Mouse (Mus musculus) intestine, postnatal 0 days (tissue): Measurements from ENCODE around the gene Slc7a4. TPM values are rescaled to one million over a fixed set of nuclear protein-coding genes. Genes with fewer than 3 reads are reported as not detected.

Experiments
- ATAC-seq: fragments of 200-750 bp; cut with Nextera tagmentation; 2 replicates; pipeline ENCODE4 v1.8.0; 2017; ENCODE audit warnings: mild to moderate bottlenecking, moderate TSS enrichment, moderate library complexity
- H3K27ac ChIP-seq: fragments of 300-500 bp; sonication (generic); 2 replicates; pipeline ENCODE4 v1.5.1; 2014; ENCODE audit warnings: mild to moderate bottlenecking, low read depth, low read length, moderate library complexity
- H3K27me3 ChIP-seq: fragments of 300-500 bp; sonication (generic); replicated peaks from 2 replicates; pipeline ENCODE4 v1.6.1; 2014; ENCODE audit warnings: low read length, mixed read lengths; ENCODE audit not compliant: control insufficient read depth, insufficient read depth
- H3K36me3 ChIP-seq: fragments of 300-500 bp; sonication (generic); 2 replicates; pipeline ENCODE4 v1.6.1; 2014; ENCODE audit warnings: mild to moderate bottlenecking, moderate library complexity; ENCODE audit not compliant: control insufficient read depth, insufficient read depth
- H3K4me1 ChIP-seq: fragments of 300-500 bp; sonication (generic); replicated peaks from 2 replicates; pipeline ENCODE4 v1.6.1; 2014; ENCODE audit warnings: antibody characterized with exemption, low read length, mixed read lengths; ENCODE audit not compliant: control insufficient read depth, insufficient read depth
- H3K4me2 ChIP-seq: fragments of 300-500 bp; sonication (generic); replicated peaks from 2 replicates; pipeline ENCODE4 v1.6.1; 2014; ENCODE audit warnings: low read depth, mild to moderate bottlenecking, moderate library complexity
- H3K4me3 ChIP-seq: fragments of 300-500 bp; sonication (generic); 2 replicates; pipeline ENCODE4 v1.5.1; 2014; ENCODE audit warnings: low read depth, low read length
- H3K9ac ChIP-seq: fragments of 300-500 bp; sonication (generic); 2 replicates; pipeline ENCODE4 v1.6.1; 2014; ENCODE audit warnings: mild to moderate bottlenecking, low read depth, low read length
- H3K9me3 ChIP-seq: fragments of 300-500 bp; sonication (generic); 2 replicates; pipeline ENCODE4 v1.6.1; 2016; ENCODE audit warnings: mixed run types; ENCODE audit not compliant: control insufficient read depth
- CTCF ChIP-seq: sonication (generic); IDR thresholded peaks from 2 replicates; pipeline ENCODE4 v1.5.1; 2016; ENCODE audit warnings: low read depth, mild to moderate bottlenecking, control low read depth, antibody characterized with exemption, moderate library complexity
- WGBS: fragments of 180-500 bp; shearing (Covaris S2); extraction: QIAGEN DNeasy Blood & Tissue Kit; methylation state at CpG from one replicate; pipeline ENCODE4 v1.1.7; 2014; 5-methylcytosine and 5-hydroxymethylcytosine counted together
- polyA plus RNA-seq: library from polyadenylated mRNA; unstranded; fragments of >200 nt; fragmentation: Nextera tagmentation; extraction: Ambion mirVana; gene quantifications from 2 replicates; pipeline ENCODE4 v1.2.1, GENCODE M21; 2015

Slc7a4 gene
- polyA plus RNA-seq, 1 experiment from 2014 or later = 28.3 TPM

DNA sequence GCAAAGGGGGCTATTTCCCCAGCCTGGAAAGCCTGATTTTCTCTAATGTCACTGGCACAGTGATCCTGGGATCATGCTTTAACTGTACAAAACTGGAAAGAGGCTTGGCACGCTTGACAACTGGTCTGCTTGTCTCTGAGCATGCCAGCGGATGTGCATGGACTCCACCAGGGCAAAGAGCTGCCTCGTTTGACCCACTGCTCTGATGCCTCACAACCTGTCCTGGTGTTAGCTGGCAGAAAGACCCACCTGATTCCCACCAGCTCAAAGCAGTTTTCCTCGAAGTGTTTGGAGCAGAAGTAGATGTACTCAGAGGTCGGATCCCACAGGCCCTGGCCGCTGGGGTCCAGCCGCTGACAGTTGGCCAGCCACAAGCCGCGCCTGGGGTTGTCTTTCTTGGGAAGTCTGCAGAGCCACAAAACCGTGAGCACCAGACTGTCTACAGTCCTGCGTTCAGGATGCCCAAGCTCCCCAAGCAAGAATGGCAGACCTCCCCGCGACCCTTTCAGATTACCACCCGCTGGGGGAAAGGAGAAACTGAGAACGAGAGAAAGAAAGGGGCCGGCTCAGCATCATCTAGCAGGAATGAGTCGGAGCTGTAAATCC lies 52.9 kb downstream of the Slc7a4 start:
- Histone ChIP-seq H3K27me3 (no peaks in the 10 kb centered on the region), H3K36me3 (peaks cover 34% of the 10 kb centered on the region), H3K27ac (peak overlapping the region; percentile 99), H3K4me1 (peaks cover 5% of the 10 kb centered on the region), H3K4me2 (peak overlapping the region; percentile 80), H3K9ac (peak overlapping the region; percentile 80), H3K9me3 (no peaks in the 10 kb centered on the region), H3K4me3 (peak overlapping the region; percentile 63)
- no peak for TF ChIP-seq CTCF
- WGBS = 8% methylated on average over 17 of the region's 17 CpGs
- no peak for ATAC-seq

DNA sequence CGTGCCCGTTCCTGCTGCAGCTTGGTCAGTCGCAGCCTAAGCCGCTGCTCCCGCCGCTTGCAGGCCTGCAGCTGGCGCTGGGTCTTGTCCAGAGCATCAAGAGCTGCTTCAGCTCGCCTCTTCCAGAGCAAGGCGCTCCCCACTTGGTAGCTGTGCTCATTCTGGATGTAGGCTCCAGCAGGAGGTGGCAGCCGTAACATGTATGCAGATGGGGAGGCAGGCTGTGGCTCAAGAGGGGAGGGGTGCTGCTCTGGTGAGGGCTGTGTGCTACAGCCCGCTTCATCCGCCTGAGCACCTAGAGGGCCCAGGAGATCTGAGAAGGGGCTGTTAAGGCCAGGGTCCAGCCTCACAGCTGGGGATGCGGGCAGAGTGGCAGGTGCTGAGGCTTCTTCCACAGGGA lies 54.7 kb downstream of the Slc7a4 start:
- H3K27ac ChIP-seq = no peak overlapping the region
- H3K4me2 ChIP-seq = no peak overlapping the region
- no peak overlapping the region for H3K9ac ChIP-seq
- H3K9me3 ChIP-seq = no peaks in the 10 kb centered on the region
- H3K27me3 ChIP-seq = no peaks in the 10 kb centered on the region
- no peak for ATAC-seq
- H3K36me3 ChIP-seq = peaks cover 48% of the 10 kb centered on the region
- H3K4me3 ChIP-seq = no peak overlapping the region
- peaks cover 5% of the 10 kb centered on the region for H3K4me1 ChIP-seq
- TF ChIP-seq CTCF = no peak
- WGBS = 87% methylated on average over 13 of the region's 13 CpGs

DNA sequence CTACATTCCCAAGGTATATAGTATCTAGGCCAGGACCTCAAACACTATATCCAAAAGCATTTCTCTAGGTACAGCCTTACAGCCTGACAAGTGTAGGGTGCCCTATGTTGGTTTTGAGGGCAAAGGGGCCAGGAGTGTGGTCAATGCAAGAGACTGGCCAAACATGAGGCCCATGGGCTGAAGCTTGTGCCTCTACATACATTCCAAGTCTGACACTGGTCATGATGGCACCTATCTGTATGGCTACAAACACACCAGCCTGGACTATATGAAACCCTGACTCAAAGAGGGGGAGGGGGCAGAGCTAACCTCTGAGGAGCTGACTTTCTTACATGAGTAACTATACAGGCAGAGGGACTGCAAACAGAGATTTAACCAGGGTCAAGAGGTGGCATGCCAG lies 55.4 kb downstream of the Slc7a4 start:
- H3K9ac ChIP-seq = no peak overlapping the region
- ATAC-seq = no peak
- H3K4me3 ChIP-seq = no peak overlapping the region
- no peak overlapping the region; the same call in 1 of the 2 replicates for H3K27ac ChIP-seq
- H3K36me3 ChIP-seq = peaks cover 54% of the 10 kb centered on the region
- no peak for TF ChIP-seq CTCF
- no peaks in the 10 kb centered on the region for H3K9me3 ChIP-seq
- no peaks in the 10 kb centered on the region for H3K27me3 ChIP-seq
- H3K4me1 ChIP-seq = peaks cover 5% of the 10 kb centered on the region
- no peak overlapping the region for H3K4me2 ChIP-seq

DNA sequence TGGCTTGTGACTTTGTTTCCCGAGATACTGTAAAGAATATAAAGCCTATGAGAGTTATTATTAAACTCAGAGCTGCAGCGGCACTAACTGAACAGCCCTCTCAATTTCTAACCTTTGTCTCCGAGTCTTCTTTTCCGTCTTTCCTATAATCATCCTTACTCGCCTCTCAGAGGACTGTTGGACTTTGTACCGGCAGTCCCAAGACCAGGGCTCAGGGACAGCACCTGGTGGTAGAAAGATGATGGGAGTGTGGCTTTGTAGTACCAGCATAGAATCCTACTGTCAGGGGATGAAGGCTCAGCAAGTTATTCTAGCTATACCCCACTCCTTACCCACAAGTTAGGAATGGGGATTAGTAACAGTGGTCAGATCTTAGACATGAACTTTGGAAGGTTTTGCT lies 56.8 kb downstream of the Slc7a4 start:
- 49% methylated on average over 6 of the region's 6 CpGs for WGBS
- peaks cover 68% of the 10 kb centered on the region for H3K36me3 ChIP-seq
- H3K4me2 ChIP-seq = no peak overlapping the region
- H3K9me3 ChIP-seq = no peaks in the 10 kb centered on the region
- TF ChIP-seq CTCF = peak; percentile 63
- H3K9ac ChIP-seq = no peak overlapping the region
- H3K27me3 ChIP-seq = no peaks in the 10 kb centered on the region
- ATAC-seq = peak; percentile 28; the same call in 1 of the 2 replicates
- H3K4me1 ChIP-seq = no peaks in the 10 kb centered on the region
- peak overlapping the region; percentile 70; the same call in 1 of the 2 replicates for H3K27ac ChIP-seq
- no peak overlapping the region for H3K4me3 ChIP-seq

DNA sequence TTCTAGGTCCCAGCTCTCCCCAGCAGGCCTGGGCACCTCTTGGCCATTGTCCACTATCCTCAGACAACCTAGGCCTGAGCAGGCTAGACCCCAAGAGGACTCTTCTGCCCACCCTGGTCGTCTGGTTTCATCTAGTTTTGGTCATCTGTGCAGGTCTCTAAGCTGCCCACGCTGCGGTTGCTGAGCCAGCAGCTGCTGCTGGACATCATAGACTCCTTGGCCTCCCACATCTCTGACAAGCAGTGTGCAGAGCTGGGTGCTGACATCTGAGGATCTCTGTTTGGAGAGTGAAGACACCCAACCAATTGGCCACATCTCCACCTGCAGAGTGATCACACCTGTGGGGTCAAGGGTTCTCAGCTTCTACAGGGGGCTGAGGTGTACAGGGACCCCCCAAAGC lies 57.5 kb downstream of the Slc7a4 start:
- peak overlapping the region; percentile 70 for H3K27ac ChIP-seq
- H3K27me3 ChIP-seq = no peaks in the 10 kb centered on the region
- no peak for ATAC-seq
- WGBS = 78% methylated on average over 3 of the region's 3 CpGs
- H3K9ac ChIP-seq = no peak overlapping the region
- H3K4me1 ChIP-seq = no peaks in the 10 kb centered on the region
- no peaks in the 10 kb centered on the region for H3K9me3 ChIP-seq
- no peak for TF ChIP-seq CTCF
- peaks cover 75% of the 10 kb centered on the region for H3K36me3 ChIP-seq
- H3K4me2 ChIP-seq = no peak overlapping the region
- no peak overlapping the region for H3K4me3 ChIP-seq

DNA sequence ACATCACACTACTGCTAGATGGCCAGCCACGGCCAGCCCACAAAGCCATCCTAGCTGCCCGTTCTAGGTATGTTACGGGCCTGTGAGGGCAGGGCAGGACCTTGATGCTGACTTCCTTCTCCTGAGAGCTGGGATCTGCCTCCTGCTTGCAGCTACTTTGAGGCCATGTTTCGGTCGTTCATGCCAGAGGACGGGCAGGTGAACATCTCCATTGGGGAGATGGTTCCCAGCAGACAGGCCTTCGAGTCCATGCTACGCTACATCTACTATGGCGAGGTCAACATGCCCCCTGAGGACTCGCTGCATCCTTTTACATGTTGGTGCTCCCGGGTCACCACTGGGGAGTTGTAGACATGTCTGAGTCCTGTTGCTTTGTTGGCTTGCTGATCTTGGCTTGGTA lies 58.9 kb downstream of the Slc7a4 start:
- TF ChIP-seq CTCF = no peak
- H3K27me3 ChIP-seq = no peaks in the 10 kb centered on the region
- H3K4me1 ChIP-seq = no peaks in the 10 kb centered on the region
- peaks cover 89% of the 10 kb centered on the region for H3K36me3 ChIP-seq
- no peak overlapping the region for H3K4me3 ChIP-seq
- 94% methylated on average over 11 of the region's 11 CpGs for WGBS
- H3K27ac ChIP-seq = no peak overlapping the region
- H3K4me2 ChIP-seq = no peak overlapping the region
- H3K9me3 ChIP-seq = no peaks in the 10 kb centered on the region
- no peak overlapping the region for H3K9ac ChIP-seq
- ATAC-seq = no peak

Other genes with a start within 250 kb of the Slc7a4 start
- 15.5 and 16.8 TPM in 2 replicates for gene Snap29, start 177.2 kb downstream of the Slc7a4 start, polyA plus RNA-seq
- 20.5 and 23.3 TPM in 2 replicates for gene Pi4ka, start 176.9 kb downstream of the Slc7a4 start, polyA plus RNA-seq
- 29.9 and 36.9 TPM in 2 replicates for gene Crkl, start 131.2 kb downstream of the Slc7a4 start, polyA plus RNA-seq
- 7.2 and 8.6 TPM in 2 replicates for gene Aifm3, start 93.6 kb downstream of the Slc7a4 start, polyA plus RNA-seq
- gene Lztr1, start 74.5 kb downstream of the Slc7a4 start, polyA plus RNA-seq = 129 and 137 TPM in 2 replicates
- 65.1 and 67.4 TPM in 2 replicates for gene Thap7, start 52.1 kb downstream of the Slc7a4 start, polyA plus RNA-seq
- 0.44 and 0.80 TPM in 2 replicates for gene Lrrc74b, start 22.0 kb downstream of the Slc7a4 start, polyA plus RNA-seq
- 0.73 and 1.1 TPM in 2 replicates for gene P2rx6, start 21.3 kb downstream of the Slc7a4 start, polyA plus RNA-seq
- gene Smpd4, start 36.1 kb upstream of the Slc7a4 start, polyA plus RNA-seq = 8.7 and 9.0 TPM in 2 replicates
- gene Ccdc74a, start 63.3 kb upstream of the Slc7a4 start, polyA plus RNA-seq = 8.0 and 9.4 TPM in 2 replicates
- gene Med15, start 149.7 kb upstream of the Slc7a4 start, polyA plus RNA-seq = 26.6 TPM in 2 replicates
- 29.0 and 29.9 TPM in 2 replicates for gene Klhl22, start 176.4 kb upstream of the Slc7a4 start, polyA plus RNA-seq
- gene Scarf2, start 214.1 kb upstream of the Slc7a4 start, polyA plus RNA-seq = 6.3 and 6.9 TPM in 2 replicates
- not detected in 2 replicates for gene B830017H08Rik, start 249.9 kb upstream of the Slc7a4 start, polyA plus RNA-seq